Mouse (Mus musculus): ENCODE results near the gene Bcl3.

- TF ChIP-seq CTCF (IDR thresholded peaks at IDR 0.05; ENCODE audit: low read depth, low read length) (no peak), POLR2AphosphoS5 (IDR thresholded peaks at IDR 0.05; ENCODE audit: insufficient replicate concordance, low read depth, low read length) (no peak), GATA2 (IDR thresholded peaks at IDR 0.05; ENCODE audit: borderline replicate concordance, low read depth, low read length) (no peak), GATA1 (IDR thresholded peaks at IDR 0.05; ENCODE audit: borderline replicate concordance, low read length) (no peak)
Observed at GRCm38 (mm10) chr7:19806356-19806969, 16.1 kb downstream of the Bcl3 start.
